Mouse (Mus musculus): ENCODE measurements at regions not wholly inside any gene's neighbourhood (a gene's known extent, or its start where the extent isn't known, plus 50 kb on each side); places are given as distances from the start of the nearest gene placed in this dataset.
A peak's percentile ranks its signal among the peaks of the same experiment; 100 is the strongest.

DNA sequence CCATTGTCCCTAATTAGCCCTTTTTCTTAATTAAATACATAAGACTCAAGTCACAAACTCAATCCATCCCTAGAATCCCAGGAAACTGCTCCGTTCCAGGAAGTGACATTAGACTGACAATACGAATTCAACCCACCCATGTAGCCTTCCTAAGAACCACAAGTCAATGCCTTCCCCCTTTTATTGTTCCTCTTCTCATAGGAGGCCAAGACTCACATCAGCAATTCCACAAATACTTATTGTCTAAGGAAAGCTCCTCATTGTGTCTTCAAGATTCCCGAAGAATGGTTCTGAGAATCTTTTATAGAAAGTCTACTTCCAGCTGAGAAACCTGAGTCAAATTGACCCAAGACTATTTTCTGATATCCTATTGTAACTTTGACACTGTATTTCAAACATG, 147.3 kb downstream of the Dmac1 start:
- DNase-seq (ENCODE audit: low read depth): no peak

DNA sequence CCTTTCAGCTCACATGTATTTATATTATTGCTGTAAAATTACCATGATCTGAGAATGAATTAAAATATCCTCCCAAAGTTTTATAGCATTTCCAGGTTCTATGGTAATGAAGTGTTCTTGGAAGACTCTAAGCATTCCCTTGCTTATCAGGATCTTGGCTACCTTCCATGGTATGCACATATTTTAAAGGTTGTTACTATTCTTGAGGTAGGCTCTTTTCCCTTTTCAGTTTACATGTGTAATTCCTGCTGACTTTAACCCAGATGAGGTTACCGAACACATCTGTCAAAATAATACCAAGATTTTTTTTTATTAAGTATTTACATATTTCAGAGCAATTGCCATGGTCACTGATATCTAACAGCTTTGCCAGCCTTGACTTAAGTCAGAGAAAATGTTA, 162.2 kb downstream of the Dmac1 start:
- DNase-seq (ENCODE audit: low read depth): no peak

GRCm38 (mm10) chr4:75115346-75115745, 162.8 kb downstream of the Dmac1 start:
- DNase-seq (ENCODE audit: low read depth): no peak

DNA sequence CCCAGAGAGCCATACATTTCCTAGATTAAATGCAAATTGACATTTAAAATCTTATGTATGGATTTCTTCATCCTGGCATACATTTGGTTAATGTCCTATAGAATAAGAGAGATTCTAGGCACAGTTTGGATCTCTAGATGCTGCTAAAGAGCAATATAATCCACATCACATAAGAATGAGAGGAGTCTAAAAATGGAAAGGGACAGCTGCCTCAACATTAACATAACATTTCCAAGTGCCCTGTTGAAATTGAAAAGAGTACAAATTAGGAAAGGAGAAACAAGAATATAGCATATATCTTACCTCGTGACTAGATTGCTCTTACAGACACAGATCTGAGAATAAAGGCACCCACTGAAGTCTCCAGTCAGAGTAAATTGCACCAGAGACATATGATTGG, 212.3 kb downstream of the Dmac1 start:
- no peak for DNase-seq (ENCODE audit: low read depth)

GRCm38 (mm10) chr4:75063275-75063674, 214.8 kb downstream of the Dmac1 start:
- peak; percentile 2 for DNase-seq (ENCODE audit: low read depth)

GRCm38 (mm10) chr4:75043510-75043909, 234.6 kb downstream of the Dmac1 start:
- DNase-seq (ENCODE audit: low read depth): no peak

DNA sequence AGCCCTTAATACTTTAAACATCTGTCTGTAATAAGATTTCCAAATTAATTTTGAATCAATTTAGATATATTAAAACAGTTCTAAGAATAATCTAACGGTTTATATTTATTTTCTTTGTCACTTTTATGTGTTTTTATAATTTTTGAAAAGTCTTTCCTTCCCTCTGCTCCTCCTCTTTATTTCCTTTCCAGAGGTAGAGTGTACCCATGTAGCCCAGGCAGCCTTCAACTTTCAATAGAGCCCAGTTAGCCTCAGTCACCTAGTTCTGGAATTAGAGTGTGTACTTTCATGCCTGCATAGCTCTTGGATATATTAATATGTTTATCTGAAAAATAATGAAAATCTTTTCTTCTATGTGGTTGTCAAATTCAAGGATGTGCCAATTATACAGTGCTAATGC, 235.5 kb downstream of the Dmac1 start:
- DNase-seq (ENCODE audit: low read depth): no peak

DNA sequence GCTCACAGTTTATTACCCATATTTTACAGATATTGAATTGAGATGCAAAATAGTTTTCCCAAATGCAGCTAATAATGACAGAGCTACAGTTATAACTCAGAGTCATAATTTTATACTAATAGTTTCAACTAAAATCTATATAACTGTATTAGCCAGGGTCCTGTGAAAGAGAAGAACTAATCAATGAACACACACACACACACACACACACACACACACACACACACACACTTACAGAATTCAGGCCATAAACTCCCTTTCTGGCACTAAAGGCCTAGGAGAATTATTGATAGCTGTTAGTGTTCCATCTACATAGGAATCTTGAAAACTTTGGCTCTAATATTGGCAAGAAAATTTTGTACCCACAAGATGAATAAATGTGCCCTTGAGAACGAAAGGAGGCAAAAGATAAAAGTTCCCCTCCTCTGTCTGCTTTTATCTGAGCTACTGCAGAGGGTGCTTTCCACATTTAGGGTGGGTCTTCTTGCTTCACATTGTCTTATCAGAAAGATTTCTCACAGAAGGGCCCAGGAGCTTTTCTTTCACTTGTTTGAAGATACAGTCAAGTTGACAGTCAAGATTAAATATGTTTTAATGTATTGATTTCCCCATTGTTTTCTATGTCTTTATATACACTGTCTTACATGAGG, 236.1 kb downstream of the Dmac1 start:
- no peak for DNase-seq (ENCODE audit: low read depth)
